Mouse (Mus musculus) heart, adult 10 weeks (tissue): ENCODE measurements around the gene Tpk1. TPM values are rescaled to one million over a fixed set of nuclear protein-coding genes. Genes with fewer than 3 reads are reported as not detected.

Experiments used
- polyA plus RNA-seq: library from polyadenylated mRNA; stranded (reverse); fragments of 350-450 nt; fragmentation: Illumina TruSeq; extraction: RNeasy Lipid Tissue Mini Kit (QIAGEN cat#74804); gene quantifications from one replicate; pipeline ENCODE4 v1.2.3, GENCODE M21; 2014; ENCODE audit warnings: low read depth, low replicate concordance

Tpk1 gene
- polyA plus RNA-seq = 1.9 TPM

DNA sequence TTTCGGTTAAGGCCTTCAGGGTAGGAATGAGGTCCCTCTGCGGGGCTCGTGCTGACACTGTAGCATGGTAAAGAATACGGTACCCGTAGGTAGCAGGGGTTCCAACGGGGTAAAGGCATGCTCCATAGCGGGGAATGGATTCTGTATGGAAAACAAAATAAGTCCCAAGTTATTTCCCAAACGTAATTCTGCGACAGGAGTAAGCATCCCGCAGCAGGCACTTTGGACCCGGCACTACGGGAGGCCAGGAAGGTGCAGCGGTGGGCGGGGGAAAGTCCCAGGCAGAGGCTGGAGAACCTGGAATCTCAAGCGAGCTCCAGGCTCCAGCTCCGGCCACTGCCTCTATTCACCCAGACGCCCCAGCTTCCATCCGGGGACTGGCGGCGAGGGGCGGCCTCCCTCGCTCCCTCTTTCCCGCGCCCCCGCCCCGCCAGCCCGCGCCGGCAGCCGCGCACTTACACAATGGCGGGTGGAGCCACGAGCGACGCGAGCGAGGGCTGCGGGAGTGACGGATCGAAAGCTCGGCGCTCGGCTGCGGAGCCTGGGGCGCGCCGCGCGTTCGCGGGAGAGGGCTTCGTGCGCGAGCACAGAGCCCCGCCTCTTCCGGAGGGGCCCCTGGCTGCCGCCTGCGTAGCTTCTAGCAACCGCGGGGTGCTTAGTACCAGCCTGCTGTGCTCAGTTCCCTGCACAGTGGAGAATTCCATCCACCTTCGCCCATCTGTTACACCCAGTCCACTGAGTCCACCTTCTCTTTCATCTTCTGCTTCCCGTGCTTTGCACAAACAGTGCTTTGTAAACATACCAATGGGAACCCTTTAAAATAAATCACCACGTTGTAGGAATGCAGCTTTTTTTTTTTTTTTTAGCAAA lies at the start of gene Tpk1:
TSS of gene Tpk1 (minus strand) at position 602 of the 870 bp plus-strand sequence.

DNA sequence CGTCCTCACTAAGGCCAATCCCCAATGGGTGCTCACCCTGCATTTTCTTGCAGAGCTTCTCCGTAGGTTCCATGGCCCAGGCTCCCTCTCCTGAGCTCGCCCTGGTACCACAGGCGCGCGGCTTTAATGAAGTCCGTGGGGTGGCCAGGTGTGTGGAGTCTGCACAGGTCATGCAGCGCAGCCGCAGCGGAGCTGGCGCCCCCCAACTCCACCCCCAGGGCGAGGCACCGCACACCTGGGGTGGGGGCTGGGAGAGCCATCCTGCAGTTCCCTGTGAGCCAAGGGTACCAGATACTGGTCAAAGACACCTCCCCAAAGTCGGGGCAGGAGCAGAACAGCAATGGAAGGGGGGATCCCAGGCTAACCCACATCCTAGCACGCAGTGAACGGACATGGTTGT lies 356.6 kb downstream of the Tpk1 start, which contains the start of gene Nobox:
TSS of gene Nobox (minus strand) at position 101 of the 400 bp plus-strand sequence.

